In genomic region chrX:159955433-159955832, GRCm38 (mm10) we compare ENCODE assay signal across 24 mouse cellular contexts.
"Had no signal": no experiment of that assay in that cellular context is flagged by ENCODE, and none has a peak within 500 bp of the region (broad histone marks: within the 10 kb centered on the region; RNA-seq: fewer than 3 reads in every experiment).

No protein-coding gene starts in this region.

- H3K9me3 ChIP-seq: heart, embryonic 10.5 days; hindbrain, embryonic 10.5 days; hindbrain, embryonic 12.5 days; intestine, embryonic 15.5 days; kidney, embryonic 15.5 days; limb, embryonic 13.5 days; limb, embryonic 15.5 days; liver, embryonic 12.5 days had no signal

- H3K4me2 ChIP-seq: hindbrain, embryonic 12.5 days; hindbrain, embryonic 14.5 days; intestine, embryonic 15.5 days; kidney, embryonic 15.5 days; limb, embryonic 13.5 days; limb, embryonic 15.5 days; liver, embryonic 12.5 days had no signal

- H3K27me3 ChIP-seq: intestine, embryonic 15.5 days had no signal

- H3K4me3 ChIP-seq: heart, embryonic 10.5 days; hindbrain, embryonic 10.5 days; hindbrain, embryonic 12.5 days; intestine, embryonic 15.5 days; kidney, embryonic 15.5 days; limb, embryonic 13.5 days; limb, embryonic 15.5 days; liver, embryonic 12.5 days had no signal

- ATAC-seq: forebrain, embryonic 16.5 days; hindbrain, embryonic 16.5 days; inflammation-experienced regulatory T-cells, adult 6 months; intestine, embryonic 15.5 days; liver, embryonic 12.5 days had no signal

- H3K27ac ChIP-seq: heart, embryonic 10.5 days; hindbrain, embryonic 10.5 days; hindbrain, embryonic 12.5 days; hindbrain, embryonic 14.5 days; intestine, embryonic 15.5 days; kidney, embryonic 15.5 days; kidney, postnatal 0 days; limb, embryonic 13.5 days; limb, embryonic 15.5 days; liver, embryonic 12.5 days; liver, embryonic 14.5 days had no signal

- H3K9ac ChIP-seq: hindbrain, embryonic 12.5 days; hindbrain, embryonic 14.5 days; intestine, embryonic 15.5 days; kidney, embryonic 15.5 days; limb, embryonic 13.5 days; limb, embryonic 15.5 days; liver, embryonic 12.5 days; liver, embryonic 14.5 days had no signal

- H3K36me3 ChIP-seq: heart, embryonic 10.5 days; hindbrain, embryonic 10.5 days; hindbrain, embryonic 12.5 days; intestine, embryonic 15.5 days; kidney, embryonic 15.5 days; limb, embryonic 13.5 days; limb, embryonic 15.5 days; liver, embryonic 12.5 days had no signal

- DNase-seq: gastrocnemius, postnatal 25 days; heart, postnatal 4 days; kidney, adult 11 months; kidney, adult 2 months; kidney, adult 9 months; kidney, postnatal 14 days; kidney, postnatal 36 days; layer of hippocampus, adult 9-11 months; layer of hippocampus, postnatal 36 days; left cerebral cortex, postnatal 4 days had no signal

- H3K4me1 ChIP-seq: hindbrain, embryonic 10.5 days; hindbrain, embryonic 12.5 days; intestine, embryonic 15.5 days; kidney, embryonic 15.5 days; limb, embryonic 13.5 days; limb, embryonic 15.5 days; liver, embryonic 12.5 days had no signal
